Mouse (Mus musculus) lung, postnatal 0 days (tissue): ENCODE measurements at regions not wholly inside any gene's neighbourhood (a gene's known extent, or its start where the extent isn't known, plus 50 kb on each side); places are given as distances from the start of the nearest gene placed in this dataset.

Source experiments
- CTCF ChIP-seq: IDR thresholded peaks from 2 replicates; pipeline ENCODE4 v1.5.1; 2016; ENCODE audit warnings: antibody characterized with exemption, mild to moderate bottlenecking
- EP300 ChIP-seq: IDR thresholded peaks from 2 replicates; pipeline ENCODE4 v1.6.1; 2016; ENCODE audit warnings: antibody characterized with exemption, mild to moderate bottlenecking, control low read depth

DNA sequence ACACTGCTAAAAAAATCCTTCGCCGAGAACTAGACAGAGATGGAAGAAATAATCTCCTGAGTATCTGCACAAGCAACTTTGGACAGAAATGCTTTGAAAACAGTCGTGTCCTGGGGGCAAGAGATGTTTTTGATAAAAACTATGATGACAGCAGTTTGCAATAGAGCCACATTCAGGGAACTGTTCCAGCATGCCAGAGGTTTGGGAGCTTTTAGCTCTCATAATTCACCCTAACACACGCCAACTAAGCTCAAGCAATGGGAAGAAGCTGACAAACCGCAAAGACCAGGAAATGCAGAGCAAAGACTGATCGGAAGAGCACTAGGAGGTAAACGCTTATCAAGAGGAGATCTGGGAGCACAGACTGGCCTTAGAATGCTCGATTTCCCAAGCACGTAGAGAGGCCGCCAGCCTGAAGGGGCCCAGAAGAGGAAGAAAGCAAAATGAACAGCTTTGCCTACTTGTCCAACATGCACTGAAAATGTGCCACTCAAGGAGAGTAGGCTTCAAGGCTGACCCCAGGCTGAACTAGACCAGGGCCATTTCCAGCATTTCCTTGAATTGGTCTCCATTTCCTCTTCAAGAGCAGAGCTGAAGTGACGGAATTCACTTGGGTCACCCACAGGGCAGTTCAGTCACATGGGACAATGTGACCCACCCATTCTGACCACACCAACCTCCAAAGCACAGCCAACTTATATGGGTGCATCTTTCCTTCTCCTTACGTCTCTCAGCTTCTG lies 130.7 kb downstream of the Kcna5 start:
- TF ChIP-seq CTCF = no peak
- peak; percentile 73 for TF ChIP-seq EP300
